Mouse (Mus musculus): Measurements from ENCODE around the gene Dtx3. TPM values are rescaled to one million over a fixed set of nuclear protein-coding genes. Genes with fewer than 3 reads are reported as not detected.

The Dtx3 gene
- polyA plus RNA-seq, 1 experiment from 2014 or later, result 82.6 TPM

GRCm38 (mm10) chr10:127182624-127183023 lies 12.9 kb downstream of the Dtx3 start:
- no peak overlapping the region for H3K4me2 ChIP-seq

GRCm38 (mm10) chr10:127181566-127181965 lies 14.0 kb downstream of the Dtx3 start:
- Histone ChIP-seq H3K4me2 (no peak overlapping the region), H3K4me1 (peaks cover 31% of the 10 kb centered on the region), H3K9ac (no peak overlapping the region), H3K9me3 (no peaks in the 10 kb centered on the region), H3K36me3 (peaks cover 17% of the 10 kb centered on the region; the same call in 1 of the 2 replicates), H3K27ac (no peak overlapping the region), H3K4me3 (no peak overlapping the region), H3K27me3 (peaks cover 79% of the 10 kb centered on the region)
- ATAC-seq (ENCODE audit: borderline replicate concordance, extremely low read depth, low FRiP score, low TSS enrichment), result no peak
- WGBS, result 57% methylated on average over 6 of the region's 6 CpGs

More at GRCm38 (mm10) chr10:127182624-127183023, 12.9 kb downstream of the Dtx3 start:
- H3K9ac ChIP-seq, result no peak overlapping the region
- H3K36me3 ChIP-seq, result peaks cover 19% of the 10 kb centered on the region; the same call in 1 of the 2 replicates
- ATAC-seq (ENCODE audit: borderline replicate concordance, extremely low read depth, low FRiP score, low TSS enrichment), result no peak
- no peak overlapping the region for H3K27ac ChIP-seq
- peaks cover 35% of the 10 kb centered on the region for H3K4me1 ChIP-seq
- no peaks in the 10 kb centered on the region for H3K9me3 ChIP-seq
- H3K4me3 ChIP-seq, result no peak overlapping the region
- H3K27me3 ChIP-seq, result peaks cover 74% of the 10 kb centered on the region
- WGBS, result 79% methylated on average over 4 of the region's 4 CpGs

GRCm38 (mm10) chr10:127180695-127181047 lies 14.9 kb downstream of the Dtx3 start:
- Histone ChIP-seq H3K4me1 (peaks cover 31% of the 10 kb centered on the region), H3K4me2 (peak overlapping the region; percentile 43; the same call in 1 of the 2 replicates), H3K9ac (no peak overlapping the region), H3K9me3 (no peaks in the 10 kb centered on the region), H3K27ac (no peak overlapping the region), H3K27me3 (peaks cover 88% of the 10 kb centered on the region), H3K4me3 (no peak overlapping the region; the same call in 1 of the 2 replicates), H3K36me3 (peaks cover 9% of the 10 kb centered on the region; the same call in 1 of the 2 replicates)
- ATAC-seq (ENCODE audit: borderline replicate concordance, extremely low read depth, low FRiP score, low TSS enrichment), result no peak
- 40% methylated on average over 3 of the region's 3 CpGs for WGBS

GRCm38 (mm10) chr10:127179871-127180694 lies 15.4 kb downstream of the Dtx3 start, which contains the start of gene Slc26a10:
Slc26a10 (minus strand) TSS chr10:127180645.
- Histone ChIP-seq H3K4me3 (peak within 1 kb of the TSS; percentile 15), H3K4me1 (peaks cover 31% of the 10 kb centered on the region), H3K9me3 (no peaks in the 10 kb centered on the region), H3K9ac (no peak within 1 kb of the TSS), H3K4me2 (peak within 1 kb of the TSS; percentile 43; the same call in 1 of the 2 replicates), H3K27ac (no peak within 1 kb of the TSS), H3K27me3 (peaks cover 91% of the 10 kb centered on the region), H3K36me3 (peaks cover 9% of the 10 kb centered on the region; the same call in 1 of the 2 replicates)
- 2% methylated on average over 34 of the region's 34 CpGs for WGBS
- no peak; the same call in 1 of the 2 replicates for ATAC-seq (ENCODE audit: borderline replicate concordance, extremely low read depth, low FRiP score, low TSS enrichment)

GRCm38 (mm10) chr10:127178286-127179027 lies 17.1 kb downstream of the Dtx3 start:
- H3K27ac ChIP-seq, result no peak overlapping the region
- no peaks in the 10 kb centered on the region for H3K9me3 ChIP-seq
- H3K9ac ChIP-seq, result no peak overlapping the region; the same call in 1 of the 2 replicates
- peaks cover 83% of the 10 kb centered on the region for H3K27me3 ChIP-seq
- peak overlapping the region; percentile 53 for H3K4me2 ChIP-seq
- no peak for ATAC-seq (ENCODE audit: borderline replicate concordance, extremely low read depth, low FRiP score, low TSS enrichment)
- peaks cover 5% of the 10 kb centered on the region; the same call in 1 of the 2 replicates for H3K36me3 ChIP-seq
- H3K4me1 ChIP-seq, result peaks cover 24% of the 10 kb centered on the region
- peak overlapping the region; percentile 18 for H3K4me3 ChIP-seq
- 5% methylated on average over 41 of the region's 41 CpGs for WGBS

GRCm38 (mm10) chr10:127177719-127178118 lies 17.8 kb downstream of the Dtx3 start:
- WGBS, result 1% methylated on average over 23 of the region's 23 CpGs
- Histone ChIP-seq H3K4me1 (peaks cover 21% of the 10 kb centered on the region), H3K9me3 (no peaks in the 10 kb centered on the region), H3K36me3 (peaks cover 2% of the 10 kb centered on the region; the same call in 1 of the 2 replicates), H3K27ac (no peak overlapping the region), H3K27me3 (peaks cover 76% of the 10 kb centered on the region), H3K4me3 (peak overlapping the region; percentile 18), H3K4me2 (peak overlapping the region; percentile 53), H3K9ac (no peak overlapping the region; the same call in 1 of the 2 replicates)
- ATAC-seq (ENCODE audit: borderline replicate concordance, extremely low read depth, low FRiP score, low TSS enrichment), result peak; percentile 38; the same call in 1 of the 2 replicates

GRCm38 (mm10) chr10:127177235-127177634 lies 18.3 kb downstream of the Dtx3 start:
- Histone ChIP-seq H3K4me3 (no peak overlapping the region), H3K9ac (no peak overlapping the region), H3K27ac (no peak overlapping the region), H3K27me3 (peaks cover 73% of the 10 kb centered on the region), H3K9me3 (no peaks in the 10 kb centered on the region), H3K36me3 (no peaks in the 10 kb centered on the region), H3K4me1 (peaks cover 21% of the 10 kb centered on the region), H3K4me2 (peak overlapping the region; percentile 53)
- 24% methylated on average over 9 of the region's 9 CpGs for WGBS
- ATAC-seq (ENCODE audit: borderline replicate concordance, extremely low read depth, low FRiP score, low TSS enrichment), result no peak

- no peak overlapping the region for H3K27ac ChIP-seq
- peaks cover 73% of the 10 kb centered on the region for H3K27me3 ChIP-seq
- peaks cover 21% of the 10 kb centered on the region for H3K4me1 ChIP-seq
- no peak overlapping the region for H3K4me2 ChIP-seq
- no peaks in the 10 kb centered on the region for H3K36me3 ChIP-seq
- no peak for ATAC-seq (ENCODE audit: borderline replicate concordance, extremely low read depth, low FRiP score, low TSS enrichment)
- H3K4me3 ChIP-seq, result no peak overlapping the region
- no peak overlapping the region for H3K9ac ChIP-seq
- WGBS, result 9% methylated on average over 7 of the region's 7 CpGs
- no peaks in the 10 kb centered on the region for H3K9me3 ChIP-seq
Observed at GRCm38 (mm10) chr10:127176756-127177155, 18.8 kb downstream of the Dtx3 start.

- WGBS, result 33% methylated on average over 3 of the region's 3 CpGs
Observed at GRCm38 (mm10) chr10:127176228-127176627, 19.3 kb downstream of the Dtx3 start.

GRCm38 (mm10) chr10:127174170-127174569 lies 21.4 kb downstream of the Dtx3 start:
- Histone ChIP-seq H3K27ac (no peak overlapping the region), H3K4me1 (peaks cover 27% of the 10 kb centered on the region), H3K9ac (no peak overlapping the region), H3K9me3 (no peaks in the 10 kb centered on the region), H3K4me2 (no peak overlapping the region), H3K27me3 (peaks cover 75% of the 10 kb centered on the region), H3K36me3 (no peaks in the 10 kb centered on the region), H3K4me3 (no peak overlapping the region)
- no peak for ATAC-seq (ENCODE audit: borderline replicate concordance, extremely low read depth, low FRiP score, low TSS enrichment)
- WGBS, result 83% methylated on average over 7 of the region's 7 CpGs

More at GRCm38 (mm10) chr10:127176228-127176627, 19.3 kb downstream of the Dtx3 start:
- Histone ChIP-seq H3K27ac (no peak overlapping the region), H3K27me3 (peaks cover 75% of the 10 kb centered on the region), H3K9ac (no peak overlapping the region), H3K36me3 (no peaks in the 10 kb centered on the region), H3K4me1 (peaks cover 21% of the 10 kb centered on the region), H3K9me3 (no peaks in the 10 kb centered on the region), H3K4me3 (no peak overlapping the region), H3K4me2 (no peak overlapping the region)
- ATAC-seq (ENCODE audit: borderline replicate concordance, extremely low read depth, low FRiP score, low TSS enrichment), result no peak

GRCm38 (mm10) chr10:127173148-127174065 lies 22.1 kb downstream of the Dtx3 start:
- H3K27ac ChIP-seq, result no peak overlapping the region
- no peak overlapping the region for H3K9ac ChIP-seq
- no peaks in the 10 kb centered on the region for H3K36me3 ChIP-seq
- no peak overlapping the region for H3K4me2 ChIP-seq
- WGBS, result 76% methylated on average over 16 of the region's 16 CpGs
- no peaks in the 10 kb centered on the region for H3K9me3 ChIP-seq
- ATAC-seq (ENCODE audit: borderline replicate concordance, extremely low read depth, low FRiP score, low TSS enrichment), result no peak
- peaks cover 74% of the 10 kb centered on the region for H3K27me3 ChIP-seq
- no peak overlapping the region for H3K4me3 ChIP-seq
- H3K4me1 ChIP-seq, result peaks cover 22% of the 10 kb centered on the region
